Mouse (Mus musculus) kidney, embryonic 14.5 days (tissue): ENCODE results near the gene Grm2. TPM values are rescaled to one million over a fixed set of nuclear protein-coding genes. Genes with fewer than 3 reads are reported as not detected.
"Not testable (repeated sequence)": the region's sequence is repeated elsewhere in the genome, so short reads cannot be mapped to it uniquely, and the experiment has no call there.

Experiments used
- ATAC-seq: fragments of 200-750 bp; cut with Nextera tagmentation; 2 replicates; pipeline ENCODE4 v1.8.0; 2017; ENCODE audit warnings: moderate number of reproducible peaks, mild to moderate bottlenecking, moderate TSS enrichment, moderate library complexity; ENCODE audit not compliant: low FRiP score, low TSS enrichment
- H3K27ac ChIP-seq: fragments of 300-500 bp; sonication (generic); 2 replicates; pipeline ENCODE4 v1.5.1; 2014; ENCODE audit warnings: low read depth, mild to moderate bottlenecking, low read length, moderate library complexity, mixed read lengths
- H3K27me3 ChIP-seq: fragments of 300-500 bp; sonication (generic); 2 replicates; pipeline ENCODE4 v1.6.1; 2014; ENCODE audit warnings: mild to moderate bottlenecking, low read length; ENCODE audit not compliant: control insufficient read depth, insufficient read depth
- H3K36me3 ChIP-seq: fragments of 300-500 bp; sonication (generic); 2 replicates; pipeline ENCODE4 v1.6.1; 2014; ENCODE audit warnings: low read length, mixed read lengths; ENCODE audit not compliant: control insufficient read depth, insufficient read depth
- H3K4me1 ChIP-seq: fragments of 300-500 bp; sonication (generic); 2 replicates; pipeline ENCODE4 v1.6.1; 2014; ENCODE audit warnings: low read length, mixed read lengths; ENCODE audit not compliant: control insufficient read depth, insufficient read depth
- H3K4me2 ChIP-seq: fragments of 300-500 bp; sonication (generic); replicated peaks from 2 replicates; pipeline ENCODE4 v1.6.1; 2014; ENCODE audit warnings: low read depth, mild to moderate bottlenecking, low read length
- H3K4me3 ChIP-seq: fragments of 300-500 bp; sonication (generic); 2 replicates; pipeline ENCODE4 v1.5.1; 2014; ENCODE audit warnings: mild to moderate bottlenecking, low read length
- H3K9ac ChIP-seq: fragments of 300-500 bp; sonication (generic); 2 replicates; pipeline ENCODE4 v1.6.1; 2014; ENCODE audit warnings: low read depth, mild to moderate bottlenecking, low read length, moderate library complexity
- H3K9me3 ChIP-seq: fragments of 300-500 bp; sonication (generic); 2 replicates; pipeline ENCODE4 v1.6.1; 2016; ENCODE audit warnings: low read length; ENCODE audit not compliant: control insufficient read depth
- WGBS: fragments of 180-500 bp; shearing (Covaris S2); extraction: QIAGEN DNeasy Blood & Tissue Kit; methylation state at CpG from one replicate; pipeline ENCODE4 v1.1.7; 2014; 5-methylcytosine and 5-hydroxymethylcytosine counted together
- polyA plus RNA-seq: library from polyadenylated mRNA; unstranded; fragments of >200 nt; fragmentation: Nextera tagmentation; extraction: Ambion mirVana; gene quantifications from 2 replicates; pipeline ENCODE4 v1.2.1, GENCODE M21; 2014

Grm2 gene
- polyA plus RNA-seq, 1 experiment from 2014 or later = not detected

GRCm38 (mm10) chr9:106600546-106600945 is 55.3 kb downstream of the Grm2 start:
- H3K9me3 ChIP-seq = no peaks in the 10 kb centered on the region
- H3K4me1 ChIP-seq = no peaks in the 10 kb centered on the region
- ATAC-seq = no peak
- H3K4me2 ChIP-seq = no peak overlapping the region
- no peaks in the 10 kb centered on the region for H3K27me3 ChIP-seq
- H3K36me3 ChIP-seq = no peaks in the 10 kb centered on the region
- no peak overlapping the region for H3K4me3 ChIP-seq
- no peak overlapping the region for H3K9ac ChIP-seq
- no peak overlapping the region for H3K27ac ChIP-seq
- WGBS = 30% methylated on average over 8 of the region's 8 CpGs

DNA sequence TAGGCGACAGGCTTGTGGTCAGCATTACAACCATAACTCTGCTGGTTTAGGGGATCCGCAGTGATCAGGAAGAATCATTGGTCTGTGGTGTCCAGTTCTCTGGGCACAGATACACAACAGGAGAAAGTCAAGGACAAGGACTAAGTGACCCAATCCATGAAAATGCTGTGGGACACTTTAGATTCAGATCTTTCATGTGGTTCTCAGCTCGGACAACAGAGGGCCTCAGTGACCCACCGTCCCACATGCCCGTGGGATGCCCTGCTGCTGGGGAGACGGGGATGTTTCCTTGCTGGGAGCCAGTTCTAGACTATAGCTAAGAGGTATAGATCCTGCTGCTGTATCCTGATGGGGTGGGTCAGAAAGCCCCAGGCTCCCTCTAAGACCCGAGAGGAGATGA is 57.4 kb downstream of the Grm2 start:
- no peaks in the 10 kb centered on the region for H3K9me3 ChIP-seq
- no peaks in the 10 kb centered on the region for H3K4me1 ChIP-seq
- H3K4me3 ChIP-seq = no peak overlapping the region
- no peak overlapping the region for H3K9ac ChIP-seq
- H3K36me3 ChIP-seq = no peaks in the 10 kb centered on the region
- 38% methylated on average over 7 of the region's 7 CpGs for WGBS
- no peaks in the 10 kb centered on the region for H3K27me3 ChIP-seq
- ATAC-seq = no peak
- no peak overlapping the region for H3K27ac ChIP-seq
- H3K4me2 ChIP-seq = no peak overlapping the region

DNA sequence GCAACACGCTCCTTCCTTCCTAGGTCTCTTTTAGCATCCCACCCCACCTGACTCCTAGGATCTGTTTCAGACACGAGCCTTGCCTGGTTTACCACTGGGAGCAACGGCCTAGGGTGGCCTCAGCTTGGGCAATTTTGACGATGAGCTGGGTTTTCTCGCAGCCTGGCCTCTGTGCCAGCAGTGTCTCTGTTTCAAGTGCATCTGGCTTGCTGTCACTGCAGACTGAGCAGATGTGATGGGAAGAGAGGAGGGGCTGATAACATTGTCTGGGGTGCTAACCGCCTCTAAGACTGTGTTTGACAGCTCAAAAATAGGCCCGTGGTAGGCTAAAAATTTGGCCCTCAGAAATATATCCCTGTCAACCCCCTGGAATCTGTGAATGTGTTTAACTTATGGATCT is 60.0 kb downstream of the Grm2 start:
- ATAC-seq = no peak
- no peak overlapping the region for H3K4me3 ChIP-seq
- 72% methylated on average over 7 of the region's 7 CpGs for WGBS

DNA sequence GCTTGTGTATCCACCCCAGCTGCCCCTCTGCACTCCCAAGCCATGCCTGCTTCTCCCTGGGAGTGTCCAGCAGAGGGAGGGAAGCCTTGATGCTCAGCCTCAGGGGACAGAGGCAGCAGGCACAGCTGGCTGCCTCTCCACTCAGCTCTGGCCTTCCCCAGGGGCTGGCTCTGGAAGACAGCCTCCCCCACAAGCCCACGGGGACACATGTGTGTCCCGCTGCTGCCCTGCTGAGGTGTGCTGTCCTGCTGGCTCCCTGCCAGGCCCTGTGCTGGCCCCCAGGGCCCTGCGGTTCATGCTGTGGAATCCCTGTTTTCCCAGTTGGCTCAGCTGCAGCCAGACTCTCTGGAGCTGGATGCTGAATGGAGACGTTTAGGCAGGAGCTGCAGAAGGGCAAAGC is 60.5 kb downstream of the Grm2 start:
- 11% methylated on average over 4 of the region's 4 CpGs for WGBS
- ATAC-seq = peak; percentile 52; the same call in 1 of the 2 replicates
- H3K9ac ChIP-seq, H3K36me3 ChIP-seq, H3K4me2 ChIP-seq, H3K27me3 ChIP-seq, H3K27ac ChIP-seq, H3K9me3 ChIP-seq, H3K4me3 ChIP-seq, H3K4me1 ChIP-seq: not testable (repeated sequence)

More for the DNA sequence above, 60.0 kb downstream of the Grm2 start:
- Histone ChIP-seq H3K4me2 (no peak overlapping the region), H3K4me1 (no peaks in the 10 kb centered on the region), H3K9me3 (no peaks in the 10 kb centered on the region), H3K27ac (no peak overlapping the region), H3K36me3 (no peaks in the 10 kb centered on the region), H3K27me3 (no peaks in the 10 kb centered on the region), H3K9ac (no peak overlapping the region)

Other genes with a start within 250 kb of the Grm2 start
- gene Rpl29, start 226.6 kb downstream of the Grm2 start, polyA plus RNA-seq = 1,370 and 1,590 TPM in 2 replicates
- 41.1 and 44.5 TPM in 2 replicates for gene Acy1, start 217.8 kb downstream of the Grm2 start, polyA plus RNA-seq
- gene Abhd14b, start 208.6 kb downstream of the Grm2 start, polyA plus RNA-seq = 18.7 and 25.6 TPM in 2 replicates
- gene Abhd14a, start 208.4 kb downstream of the Grm2 start, polyA plus RNA-seq = 50.2 and 58.8 TPM in 2 replicates
- gene Pcbp4, start 202.8 kb downstream of the Grm2 start, polyA plus RNA-seq = 129 and 147 TPM in 2 replicates
- 0.37 and 0.66 TPM in 2 replicates for gene Gpr62, start 190.1 kb downstream of the Grm2 start, polyA plus RNA-seq
- gene Rrp9, start 180.1 kb downstream of the Grm2 start, polyA plus RNA-seq = 43.8 and 49.3 TPM in 2 replicates
- gene Parp3, start 179.1 kb downstream of the Grm2 start, polyA plus RNA-seq = 1.9 and 2.7 TPM in 2 replicates
- gene Iqcf1, start 156.1 kb downstream of the Grm2 start, polyA plus RNA-seq = not detected in 2 replicates
- not detected in 2 replicates for gene Iqcf5, start 141.5 kb downstream of the Grm2 start, polyA plus RNA-seq
- not detected in 2 replicates for gene Iqcf3, start 94.5 kb downstream of the Grm2 start, polyA plus RNA-seq
- gene Iqcf4, start 85.1 kb downstream of the Grm2 start, polyA plus RNA-seq = not detected in 2 replicates
- not detected in 2 replicates for gene Iqcf6, start 29.5 kb downstream of the Grm2 start, polyA plus RNA-seq
- gene Tex264, start 29.8 kb upstream of the Grm2 start, polyA plus RNA-seq = 42.5 and 58.2 TPM in 2 replicates
- 7.5 and 7.9 TPM in 2 replicates for gene Rad54l2, start 133.1 kb upstream of the Grm2 start, polyA plus RNA-seq
- 21.0 and 33.9 TPM in 2 replicates for gene Dcaf1, start 165.8 kb upstream of the Grm2 start, polyA plus RNA-seq
- gene Rbm15b, start 231.3 kb upstream of the Grm2 start, polyA plus RNA-seq = 16.4 and 19.2 TPM in 2 replicates
- gene Manf, start 235.9 kb upstream of the Grm2 start, polyA plus RNA-seq = 295 and 319 TPM in 2 replicates